Mouse (Mus musculus) ES-Bruce4 (cell line): ENCODE results near the gene Ndufb4.

Source experiments
- CTCF ChIP-seq: IDR thresholded peaks from one replicate; pipeline ENCODE4 v1.8.1; 2011; ENCODE audit warnings: low read depth, low read length
- POLR2A ChIP-seq: IDR thresholded peaks from one replicate; pipeline ENCODE4 v1.8.1; 2011; ENCODE audit warnings: low read length; ENCODE audit not compliant: insufficient read depth

- TF ChIP-seq POLR2A (no peak), CTCF (no peak)
Observed at GRCm38 (mm10) chr16:37675326-37675725, 21.1 kb upstream of the Ndufb4 start.
